ENCODE assay signal across 9 mouse cellular contexts in genomic region chr3:117360528-117360927, GRCm38 (mm10). TPM values are rescaled to one million over a fixed set of nuclear protein-coding genes. Genes with fewer than 3 reads are reported as not detected.
DNase-seq lines count a peak whose midpoint lies in the region; ATAC-seq and TF ChIP-seq lines count a peak whose summit lies in the region.
"Had no signal": no experiment of that assay in that cellular context is flagged by ENCODE, and none has a peak within 500 bp of the region (broad histone marks: within the 10 kb centered on the region; RNA-seq: fewer than 3 reads in every experiment).

Gene Plppr4 (minus strand): TSS chr3:117360876.

- no peaks in the 10 kb centered on the region for H3K9me3 ChIP-seq in hindbrain, embryonic 11.5 days (ENCODE audit: control insufficient read depth, low read length)
- H3K9me3 ChIP-seq in midbrain, embryonic 15.5 days: no peaks in the 10 kb centered on the region

- in situ Hi-C loops in Patski (cut with MboI; ENCODE audit: low pct_unique_long_range_greater_than_20kb): no loop called here

- TF ChIP-seq POLR2A in heart, adult 2 months (IDR thresholded peaks at IDR 0.05; ENCODE audit: insufficient read depth, low read depth, low read length): no peak

- no peaks in the 10 kb centered on the region for H3K79me2 ChIP-seq in heart, adult 2 months (replicated peaks; ENCODE audit: control insufficient read depth, insufficient read depth, low read length)

- H3K9ac ChIP-seq in heart, adult 2 months (ENCODE audit: low read depth, low read length): no peak within 1 kb of the TSS
- peak within 1 kb of the TSS; percentile 60 for H3K9ac ChIP-seq in hindbrain, embryonic 11.5 days (ENCODE audit: low read depth, low read length)
- H3K9ac ChIP-seq in midbrain, embryonic 15.5 days: peak within 1 kb of the TSS; percentile 82

- WGBS in heart, adult 2 months: 55% methylated on average over 5 of the region's 5 CpGs
- 35% methylated on average over 5 of the region's 5 CpGs for WGBS in hindbrain, embryonic 11.5 days
- WGBS in midbrain, embryonic 15.5 days: 26% methylated on average over 5 of the region's 5 CpGs

- no peaks in the 10 kb centered on the region for H3K36me3 ChIP-seq in heart, adult 2 months (ENCODE audit: control insufficient read depth, insufficient read depth, low read length)
- no peaks in the 10 kb centered on the region for H3K36me3 ChIP-seq in hindbrain, embryonic 11.5 days (ENCODE audit: control insufficient read depth, insufficient read depth, low read length)
- H3K36me3 ChIP-seq in midbrain, embryonic 15.5 days (replicated peaks): no peaks in the 10 kb centered on the region
- H3K36me3 ChIP-seq: G1E had no signal

- H3K4me2 ChIP-seq in hindbrain, embryonic 11.5 days (replicated peaks; ENCODE audit: low read depth, low read length): peak within 1 kb of the TSS; percentile 81
- H3K4me2 ChIP-seq in midbrain, embryonic 15.5 days: peak within 1 kb of the TSS; percentile 61

- no peak for TF ChIP-seq CTCF in heart, adult 2 months (IDR thresholded peaks at IDR 0.05)
- no peak for TF ChIP-seq CTCF in Patski (IDR thresholded peaks at IDR 0.05)

- no peaks in the 10 kb centered on the region for H3K4me1 ChIP-seq in heart, adult 2 months (ENCODE audit: control insufficient read depth, insufficient read depth, low read length)
- H3K4me1 ChIP-seq in hindbrain, embryonic 11.5 days (replicated peaks; ENCODE audit: control insufficient read depth, insufficient read depth, low read length): peaks cover 3% of the 10 kb centered on the region; the same call in 1 of the 2 replicates
- peaks cover 5% of the 10 kb centered on the region for H3K4me1 ChIP-seq in midbrain, embryonic 15.5 days

- no peak for DNase-seq in heart, adult 2 months
- no peak for DNase-seq in heart, postnatal 36 days
- DNase-seq in Patski (ENCODE audit: low read depth, low spot score): no peak
- DNase-seq in hindbrain, embryonic 11.5 days (ENCODE audit: low spot score): no peak
- no peak for DNase-seq in layer of hippocampus, postnatal 14 days (ENCODE audit: low spot score in 2 of 2)
- no peak for DNase-seq in thymus, postnatal 4 days
- DNase-seq in urinary bladder, postnatal 25 days (ENCODE audit: low spot score): no peak

- no peaks in the 10 kb centered on the region for H3K27me3 ChIP-seq in heart, adult 2 months (ENCODE audit: control insufficient read depth, insufficient read depth, low read length)
- H3K27me3 ChIP-seq in Patski: no peaks in the 10 kb centered on the region
- peaks cover 5% of the 10 kb centered on the region; the same call in 1 of the 2 replicates for H3K27me3 ChIP-seq in hindbrain, embryonic 11.5 days (ENCODE audit: control insufficient read depth, insufficient read depth, low read length)
- H3K27me3 ChIP-seq in midbrain, embryonic 15.5 days (replicated peaks): no peaks in the 10 kb centered on the region

- CTCF ChIA-PET in Patski (lab: Charles Lee): interaction anchor here (1.3 kb wide), 1 partner anchor 9 kb away, joined by 5 read pairs; no protein-coding TSS in a partner anchor

- H3K27ac ChIP-seq in heart, adult 2 months: no peak within 1 kb of the TSS
- H3K27ac ChIP-seq in hindbrain, embryonic 11.5 days (ENCODE audit: low read depth, low read length): no peak within 1 kb of the TSS
- peak within 1 kb of the TSS; percentile 89 for H3K27ac ChIP-seq in midbrain, embryonic 15.5 days

- ATAC-seq in Patski: peak; percentile 32
- no peak; the same call in 1 of the 2 replicates for ATAC-seq in hindbrain, embryonic 11.5 days (ENCODE audit: low FRiP score)
- ATAC-seq in midbrain, embryonic 15.5 days (replicated peaks): no peak

- POLR2A ChIA-PET in Patski (lab: Charles Lee): no interaction called here

- TF ChIP-seq EP300 in heart, adult 2 months (IDR thresholded peaks at IDR 0.05; ENCODE audit: insufficient read depth, low read depth, low read length): no peak

- H3K4me3 ChIP-seq in heart, adult 2 months: peak within 1 kb of the TSS; percentile 25
- peak within 1 kb of the TSS; percentile 46 for H3K4me3 ChIP-seq in hindbrain, embryonic 11.5 days (ENCODE audit: low read depth, low read length)
- H3K4me3 ChIP-seq in midbrain, embryonic 15.5 days: peak within 1 kb of the TSS; percentile 58

- intact Hi-C loops in heart, adult 2 months (cut with DNase I): no loop called here
- intact Hi-C loops in heart, postnatal 36 days (cut with DNase I): no loop called here

RNA-seq across cellular contexts. Expression of gene Plppr4, which starts in this region (rescaled TPM):
- under 1 TPM; 0.10 to 0.16 TPM for total RNA-seq in heart, adult 2 months (2021)
- polyA plus RNA-seq in heart, adult 2 months (2012; rRNA removed): 0.12 and 0.18 TPM in 2 replicates
- total RNA-seq in heart, postnatal 36 days (2021): under 1 TPM in 1 of 2 experiments, not detected in 1; 0.11 TPM
- not detected for polyA plus RNA-seq in Patski (2021)
- polyA plus RNA-seq in hindbrain, embryonic 11.5 days (2014; fragmentation: Nextera tagmentation; extraction: Ambion mirVana): 1.1 and 1.3 TPM in 2 replicates
- 100 to 1,000 TPM; 331 to 351 TPM for total RNA-seq in layer of hippocampus, postnatal 14 days (2021)
- polyA plus RNA-seq in midbrain, embryonic 15.5 days (2015; fragmentation: Nextera tagmentation; extraction: Ambion mirVana): 28.0 and 29.0 TPM in 2 replicates
- polyA plus RNA-seq: G1E had no signal

Comparison
In these comparisons a context has a peak if more than half of its experiments do, and no peak if none do; other contexts are left out.
1. RNA of gene Plppr4 (total RNA-seq): 331 to 351 TPM in layer of hippocampus, postnatal 14 days; 0.10 to 0.16 TPM in heart, adult 2 months and 0.11 TPM in heart, postnatal 36 days; every median in the first group is over 100 times any median in the second.
2. RNA of gene Plppr4 (polyA plus RNA-seq): 28.0 to 29.0 TPM in midbrain, embryonic 15.5 days; 1.1 to 1.3 TPM in hindbrain, embryonic 11.5 days, 0.12 to 0.18 TPM in heart, adult 2 months and not detected in Patski (single experiment); every median in the first group is over 10 times any median in the second.
3. Peak in ATAC-seq in Patski; RNA of the gene not detected or under 1 TPM.
4. Peak in every context shown above with its lines, with median percentiles within 50 percentile points of each other: H3K4me3 ChIP-seq.